Mouse (Mus musculus): ENCODE results near the gene Btbd9. TPM values are rescaled to one million over a fixed set of nuclear protein-coding genes. Genes with fewer than 3 reads are reported as not detected.
A peak's percentile ranks its signal among the peaks of the same experiment; 100 is the strongest.

The Btbd9 gene
- total RNA-seq, 2 experiments from 2014 or later = 100 to 101 TPM

- peak in 1 of 2 experiments; percentile 31 for DNase-seq (ENCODE audit: low spot score in 2 of 2)
Observed at GRCm38 (mm10) chr17:30192416-30193005, 383.8 kb downstream of the Btbd9 start.

DNA sequence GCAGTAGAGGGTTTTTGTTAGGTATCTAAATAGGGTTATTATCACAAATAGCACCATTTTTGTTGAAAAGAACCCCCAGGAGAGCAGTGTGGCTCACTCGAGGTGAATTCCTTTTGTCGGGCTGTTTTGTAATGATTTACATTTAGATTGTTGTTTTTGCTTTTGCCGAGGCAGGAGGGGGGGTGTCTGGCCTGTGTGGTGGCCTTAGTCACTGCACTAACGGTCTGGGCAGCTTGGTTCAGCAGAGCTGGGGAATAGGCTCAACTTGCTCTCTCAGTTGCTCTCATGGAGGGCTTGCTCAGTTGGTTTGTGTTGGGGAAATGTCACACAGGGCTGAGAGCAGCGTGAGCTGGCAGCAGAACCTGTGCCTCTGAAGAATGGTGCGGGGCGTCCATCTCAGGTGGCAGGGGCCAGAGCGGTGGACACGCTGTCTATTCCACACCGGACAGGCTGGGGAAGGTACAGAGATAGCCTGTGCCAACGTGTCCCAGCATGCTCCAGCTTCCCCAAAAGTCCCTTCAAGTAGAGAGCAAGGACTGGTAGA lies 385.1 kb downstream of the Btbd9 start:
- DNase-seq (ENCODE audit: low spot score in 2 of 2) = no peak

- no peak for DNase-seq (ENCODE audit: low spot score in 2 of 2)
Observed at GRCm38 (mm10) chr17:30188031-30188981, 388.0 kb downstream of the Btbd9 start.

- no peak for DNase-seq (ENCODE audit: low spot score in 2 of 2)
Observed at GRCm38 (mm10) chr17:30187581-30187980, 388.7 kb downstream of the Btbd9 start.

DNA sequence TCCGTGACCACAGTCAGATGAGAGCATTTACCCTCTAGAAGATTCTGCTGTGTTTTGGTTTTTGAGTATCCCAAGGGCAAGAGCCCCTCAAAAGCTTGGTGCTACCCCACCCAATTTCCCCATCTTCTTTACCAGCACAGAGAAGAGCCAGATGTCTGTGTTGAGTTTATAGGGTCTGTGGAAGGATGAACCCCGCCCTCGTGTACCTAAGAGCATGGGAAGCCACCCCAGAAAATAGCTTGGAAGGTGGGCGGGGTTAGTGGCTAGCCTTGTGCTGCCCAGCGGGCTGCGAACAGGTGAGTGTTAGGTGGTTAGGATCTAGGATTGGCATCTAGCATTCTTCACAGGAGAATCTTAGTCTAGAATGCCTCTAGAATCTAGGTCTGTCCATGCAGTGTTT lies 389.1 kb downstream of the Btbd9 start:
- DNase-seq (ENCODE audit: low spot score in 2 of 2) = no peak

DNA sequence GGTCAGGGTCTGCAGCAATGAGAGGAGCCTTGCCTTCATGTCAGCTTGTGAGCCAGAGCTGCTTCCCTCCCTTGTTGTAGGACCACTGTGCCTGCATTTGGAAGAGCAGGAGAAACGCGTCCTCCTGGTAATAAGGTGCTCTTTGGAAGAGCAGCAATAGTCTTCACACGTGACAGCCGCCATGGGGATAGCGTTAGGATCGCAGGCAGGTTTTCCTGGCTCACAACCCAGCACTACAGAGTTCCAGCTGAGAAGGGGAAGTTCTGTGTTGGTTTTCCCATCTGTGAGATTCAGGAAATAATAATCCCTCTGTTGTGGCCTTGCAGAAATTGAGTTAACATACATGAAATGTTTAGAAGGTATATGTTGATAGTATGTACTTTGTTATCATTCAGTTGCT lies 392.7 kb downstream of the Btbd9 start:
- DNase-seq (ENCODE audit: low spot score in 2 of 2) = no peak

GRCm38 (mm10) chr17:30182063-30182462 lies 394.2 kb downstream of the Btbd9 start:
- no peak for DNase-seq (ENCODE audit: low spot score in 2 of 2)

- DNase-seq (ENCODE audit: low spot score in 2 of 2) = no peak
Observed at GRCm38 (mm10) chr17:30181554-30181953, 394.7 kb downstream of the Btbd9 start.

DNA sequence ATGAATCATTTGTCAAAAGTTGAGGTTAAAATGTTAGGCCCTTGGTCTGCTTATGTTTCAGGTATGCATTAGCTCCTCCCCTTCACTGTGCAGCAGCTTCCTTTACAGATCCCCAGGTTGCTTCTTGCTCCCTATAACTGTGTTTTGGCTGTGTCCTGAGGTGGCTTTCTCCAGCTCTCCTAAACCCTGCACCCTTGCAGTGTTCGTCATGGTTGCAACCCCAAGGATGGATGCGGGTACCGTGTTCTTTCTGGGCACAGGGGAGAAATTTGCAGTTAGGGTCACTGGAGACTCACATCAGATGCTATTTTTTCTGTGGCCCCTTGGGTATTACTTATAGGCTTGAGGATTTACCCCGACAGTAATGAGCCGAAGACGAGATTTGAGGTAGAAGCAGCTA lies 396.1 kb downstream of the Btbd9 start:
- DNase-seq (ENCODE audit: low spot score in 2 of 2) = no peak

- DNase-seq (ENCODE audit: low spot score in 2 of 2) = no peak
Observed at GRCm38 (mm10) chr17:30178402-30178801, 397.9 kb downstream of the Btbd9 start.

DNA sequence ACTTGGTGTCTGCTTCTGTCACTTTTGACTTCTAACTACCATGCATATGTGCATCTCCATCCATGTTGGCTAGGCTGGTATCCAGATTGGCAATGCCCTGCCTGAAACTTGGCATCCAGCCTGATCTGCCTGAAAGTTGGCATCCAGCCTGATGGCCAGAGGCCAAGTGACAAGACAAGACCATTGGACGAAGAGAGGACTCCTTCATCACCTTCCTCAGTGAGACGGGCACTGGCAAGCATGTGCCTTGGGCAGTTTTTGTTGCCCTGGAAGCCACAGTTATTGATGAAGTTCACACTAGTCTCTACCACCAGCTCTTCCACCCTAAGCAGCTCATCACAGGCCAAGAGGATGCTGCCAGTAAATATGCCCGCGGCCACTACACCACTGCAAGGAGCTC lies 398.9 kb downstream of the Btbd9 start:
- DNase-seq (ENCODE audit: low spot score in 2 of 2) = no peak

Other genes starting within 250 kb of the Btbd9 start
- 1 to 10 TPM in 1 of 2 experiments, under 1 TPM in 1; 0.46 to 1.6 TPM for gene Dnah8, start 47.9 kb upstream of the Btbd9 start, total RNA-seq (2021)
- gene Glo1, start 50.4 kb upstream of the Btbd9 start, total RNA-seq (2021) = 100 to 1,000 TPM; 155 to 156 TPM

Data from left cerebral cortex, adult 18-20 months (tissue).